Mouse (Mus musculus) intestine, embryonic 15.5 days (tissue): ENCODE results near the gene Tenm4. TPM values are rescaled to one million over a fixed set of nuclear protein-coding genes. Genes with fewer than 3 reads are reported as not detected.
A peak's percentile ranks its signal among the peaks of the same experiment; 100 is the strongest.

Experiments used
- ATAC-seq: fragments of 200-750 bp; cut with Nextera tagmentation; 2 replicates; pipeline ENCODE4 v1.8.0; 2017; ENCODE audit warnings: moderate TSS enrichment, moderate library complexity
- H3K27ac ChIP-seq: fragments of 300-500 bp; sonication (generic); 2 replicates; pipeline ENCODE4 v1.5.1; 2015; ENCODE audit warnings: mild to moderate bottlenecking, inconsistent platforms
- H3K27me3 ChIP-seq: fragments of 300-500 bp; sonication (generic); replicated peaks from 2 replicates; pipeline ENCODE4 v1.6.1; 2015; ENCODE audit warnings: inconsistent platforms
- H3K36me3 ChIP-seq: fragments of 300-500 bp; sonication (generic); 2 replicates; pipeline ENCODE4 v1.6.1; 2015; ENCODE audit warnings: inconsistent platforms
- H3K4me1 ChIP-seq: fragments of 300-500 bp; sonication (generic); replicated peaks from 2 replicates; pipeline ENCODE4 v1.6.1; 2015; ENCODE audit warnings: inconsistent platforms
- H3K4me2 ChIP-seq: fragments of 300-500 bp; sonication (generic); replicated peaks from 2 replicates; pipeline ENCODE4 v1.6.1; 2015; ENCODE audit warnings: mild to moderate bottlenecking, inconsistent platforms
- H3K4me3 ChIP-seq: fragments of 300-500 bp; sonication (generic); replicated peaks from 2 replicates; pipeline ENCODE4 v1.5.1; 2015; ENCODE audit warnings: inconsistent platforms
- H3K9ac ChIP-seq: fragments of 300-500 bp; sonication (generic); 2 replicates; pipeline ENCODE4 v1.6.1; 2015; ENCODE audit warnings: inconsistent platforms
- H3K9me3 ChIP-seq: fragments of 300-500 bp; sonication (generic); 2 replicates; pipeline ENCODE4 v1.6.1; 2016; ENCODE audit warnings: inconsistent platforms
- WGBS: fragments of 180-500 bp; shearing (Covaris S2); methylation state at CpG from one replicate; pipeline ENCODE4 v1.1.7; 2015; 5-methylcytosine and 5-hydroxymethylcytosine counted together
- polyA plus RNA-seq: library from polyadenylated mRNA; unstranded; fragments of >200 nt; fragmentation: Nextera tagmentation; extraction: Ambion mirVana; gene quantifications from 2 replicates; pipeline ENCODE4 v1.2.1, GENCODE M21; 2015

The Tenm4 gene
- polyA plus RNA-seq, 1 experiment from 2014 or later: 22.0 TPM

DNA sequence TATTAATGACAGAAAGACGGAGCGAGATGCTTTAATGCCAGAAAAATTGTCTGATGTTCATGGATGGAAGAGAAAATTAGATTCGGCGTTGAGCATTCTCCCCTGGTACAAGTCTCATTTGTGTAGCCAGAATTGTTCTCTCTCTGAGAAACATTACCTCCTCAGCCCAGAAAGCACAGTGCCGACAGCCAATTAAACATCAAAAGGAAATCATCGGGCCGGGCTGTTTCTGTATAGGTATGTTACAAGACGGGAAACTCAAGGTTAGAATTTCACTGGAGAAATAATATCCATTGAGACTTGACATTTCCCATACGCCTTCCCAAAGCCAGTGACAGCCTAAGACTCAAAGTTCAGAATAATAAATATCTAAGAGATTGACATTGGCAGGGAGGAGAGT lies 614.8 kb downstream of the Tenm4 start:
- Histone ChIP-seq H3K4me2 (no peak overlapping the region), H3K27ac (no peak overlapping the region), H3K27me3 (no peaks in the 10 kb centered on the region), H3K9ac (no peak overlapping the region), H3K4me3 (no peak overlapping the region), H3K4me1 (no peaks in the 10 kb centered on the region), H3K36me3 (no peaks in the 10 kb centered on the region), H3K9me3 (no peaks in the 10 kb centered on the region)
- WGBS: 56% methylated on average over 9 of the region's 9 CpGs
- no peak for ATAC-seq

DNA sequence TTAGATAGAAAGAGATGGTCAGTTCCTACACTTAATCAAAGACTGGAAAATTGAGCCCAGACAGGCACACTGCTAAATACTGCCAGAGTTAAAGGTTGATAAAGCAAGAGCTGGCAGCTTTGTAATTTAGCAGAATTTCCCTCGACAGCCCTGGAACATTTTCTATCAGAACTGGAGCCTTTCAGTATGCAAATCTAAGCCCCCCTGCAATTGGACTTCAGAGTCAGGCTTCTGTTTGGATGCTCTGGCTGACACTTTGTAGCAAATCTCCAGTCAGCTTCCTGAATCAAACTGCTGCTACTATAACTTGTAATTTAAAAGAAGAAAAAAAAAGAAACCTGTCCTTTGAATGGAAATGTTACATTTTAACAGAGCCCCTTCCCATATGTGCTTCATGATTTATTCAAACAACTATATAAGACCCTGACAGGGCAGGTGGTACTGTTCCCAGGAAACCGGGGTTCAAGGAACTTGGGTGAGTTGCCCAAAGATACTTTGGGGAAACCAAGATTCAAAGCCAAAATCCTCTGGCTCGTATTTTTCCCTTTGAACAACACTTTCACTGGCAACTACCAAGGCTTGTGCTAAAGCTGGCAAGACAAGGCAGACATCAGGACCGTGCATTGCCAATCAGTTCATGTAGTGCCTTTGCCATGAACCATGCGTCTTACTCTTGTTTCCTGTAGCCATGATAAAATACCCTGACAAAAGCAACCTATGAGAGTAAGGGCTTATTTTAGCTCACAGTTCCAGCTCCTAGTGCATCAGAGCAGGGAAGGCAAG lies 615.4 kb downstream of the Tenm4 start:
- ATAC-seq: no peak
- no peak overlapping the region for H3K9ac ChIP-seq
- H3K4me2 ChIP-seq: no peak overlapping the region
- WGBS: 81% methylated on average over 5 of the region's 5 CpGs
- H3K27me3 ChIP-seq: no peaks in the 10 kb centered on the region
- H3K4me1 ChIP-seq: no peaks in the 10 kb centered on the region
- no peak overlapping the region for H3K4me3 ChIP-seq
- H3K36me3 ChIP-seq: no peaks in the 10 kb centered on the region
- H3K9me3 ChIP-seq: no peaks in the 10 kb centered on the region
- H3K27ac ChIP-seq: no peak overlapping the region

DNA sequence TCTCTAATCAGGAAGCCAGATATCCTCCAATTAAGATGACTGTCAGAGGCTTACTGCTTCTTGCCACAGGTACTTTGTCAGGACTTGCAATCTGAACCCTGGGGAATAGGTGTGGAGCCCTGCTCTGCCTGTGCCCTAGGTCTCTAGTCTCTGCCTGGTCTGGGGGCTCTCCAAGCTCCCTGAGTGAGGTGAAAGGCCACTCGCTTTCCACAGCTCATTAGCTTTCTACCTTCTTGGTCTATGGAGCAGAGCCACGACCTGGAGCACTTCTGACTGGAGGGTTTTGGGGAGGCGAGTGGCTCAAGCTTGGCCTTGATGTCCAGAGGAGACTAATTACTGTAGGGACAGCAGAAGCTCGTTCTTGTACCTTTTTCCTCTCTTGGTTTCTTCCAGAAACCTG lies 617.1 kb downstream of the Tenm4 start:
- Histone ChIP-seq H3K36me3 (no peaks in the 10 kb centered on the region), H3K4me3 (no peak overlapping the region), H3K27me3 (no peaks in the 10 kb centered on the region), H3K27ac (no peak overlapping the region), H3K9ac (no peak overlapping the region), H3K9me3 (no peaks in the 10 kb centered on the region), H3K4me1 (no peaks in the 10 kb centered on the region), H3K4me2 (no peak overlapping the region)
- ATAC-seq: no peak
- WGBS: 77% methylated on average over 4 of the region's 4 CpGs

DNA sequence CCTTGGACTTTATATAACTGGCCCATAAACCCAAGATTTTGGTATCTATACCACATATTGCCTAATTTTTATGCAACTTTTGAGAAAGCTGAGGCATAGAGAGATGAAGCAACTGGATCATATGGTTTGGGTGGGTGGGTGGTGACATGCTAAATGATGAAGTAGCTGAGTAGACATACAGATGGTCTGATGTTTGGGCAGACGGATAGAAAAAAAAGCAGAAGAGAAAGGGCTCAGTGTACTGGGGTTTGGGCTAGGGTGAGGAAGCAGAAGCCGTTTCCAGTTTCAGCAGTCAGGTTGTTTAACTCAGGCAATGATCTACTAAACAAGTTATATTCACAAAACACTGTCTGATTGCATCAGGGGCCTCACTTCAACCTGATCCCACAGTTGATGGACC lies 619.3 kb downstream of the Tenm4 start:
- Histone ChIP-seq H3K4me3 (no peak overlapping the region), H3K27me3 (no peaks in the 10 kb centered on the region), H3K36me3 (no peaks in the 10 kb centered on the region), H3K4me2 (no peak overlapping the region), H3K27ac (no peak overlapping the region), H3K9me3 (no peaks in the 10 kb centered on the region), H3K9ac (no peak overlapping the region), H3K4me1 (no peaks in the 10 kb centered on the region; the same call in 1 of the 2 replicates)
- WGBS: 70% methylated on average over 2 of the region's 2 CpGs
- ATAC-seq: no peak

DNA sequence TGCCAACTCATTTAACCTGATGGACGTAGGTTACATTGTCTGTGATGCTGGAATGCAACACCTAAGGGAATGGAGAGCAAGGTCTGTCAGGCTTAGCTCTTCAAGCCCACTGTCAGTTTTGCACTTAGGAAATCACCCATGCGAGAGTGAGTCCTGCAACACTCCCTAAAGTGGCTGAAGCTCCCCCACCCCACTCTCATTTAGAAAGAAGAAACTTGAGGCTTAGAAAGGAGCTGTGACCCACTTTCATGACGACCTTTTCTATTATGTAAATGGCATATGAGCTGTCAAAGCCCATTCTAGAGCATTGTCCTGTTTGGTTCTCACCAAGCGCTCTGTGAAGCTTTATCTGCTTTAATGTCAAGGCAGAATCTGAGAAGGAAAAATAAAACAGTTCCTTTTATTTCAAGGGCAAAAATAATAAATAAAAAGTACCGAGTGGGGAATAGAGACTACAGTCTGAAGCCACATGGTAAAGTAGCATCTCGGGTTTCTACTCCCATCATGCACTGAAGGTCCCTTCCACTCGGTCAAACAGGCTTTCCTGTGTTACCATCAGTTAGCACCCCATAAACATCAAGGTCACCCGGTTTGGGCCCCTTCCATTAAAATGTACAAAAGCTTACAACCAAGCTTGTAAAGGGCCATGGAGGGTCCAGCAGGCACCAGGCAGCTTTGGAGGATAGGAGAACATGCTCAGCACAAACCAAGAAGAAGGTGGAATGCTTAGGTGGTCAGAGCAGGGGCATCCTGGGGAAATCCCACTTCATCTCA lies 621.6 kb downstream of the Tenm4 start:
- Histone ChIP-seq H3K4me3 (no peak overlapping the region), H3K36me3 (no peaks in the 10 kb centered on the region), H3K4me2 (no peak overlapping the region), H3K4me1 (peaks cover 19% of the 10 kb centered on the region), H3K9ac (no peak overlapping the region), H3K9me3 (no peaks in the 10 kb centered on the region), H3K27ac (no peak overlapping the region), H3K27me3 (no peaks in the 10 kb centered on the region)
- no peak for ATAC-seq
- WGBS: 72% methylated on average over 8 of the region's 8 CpGs

DNA sequence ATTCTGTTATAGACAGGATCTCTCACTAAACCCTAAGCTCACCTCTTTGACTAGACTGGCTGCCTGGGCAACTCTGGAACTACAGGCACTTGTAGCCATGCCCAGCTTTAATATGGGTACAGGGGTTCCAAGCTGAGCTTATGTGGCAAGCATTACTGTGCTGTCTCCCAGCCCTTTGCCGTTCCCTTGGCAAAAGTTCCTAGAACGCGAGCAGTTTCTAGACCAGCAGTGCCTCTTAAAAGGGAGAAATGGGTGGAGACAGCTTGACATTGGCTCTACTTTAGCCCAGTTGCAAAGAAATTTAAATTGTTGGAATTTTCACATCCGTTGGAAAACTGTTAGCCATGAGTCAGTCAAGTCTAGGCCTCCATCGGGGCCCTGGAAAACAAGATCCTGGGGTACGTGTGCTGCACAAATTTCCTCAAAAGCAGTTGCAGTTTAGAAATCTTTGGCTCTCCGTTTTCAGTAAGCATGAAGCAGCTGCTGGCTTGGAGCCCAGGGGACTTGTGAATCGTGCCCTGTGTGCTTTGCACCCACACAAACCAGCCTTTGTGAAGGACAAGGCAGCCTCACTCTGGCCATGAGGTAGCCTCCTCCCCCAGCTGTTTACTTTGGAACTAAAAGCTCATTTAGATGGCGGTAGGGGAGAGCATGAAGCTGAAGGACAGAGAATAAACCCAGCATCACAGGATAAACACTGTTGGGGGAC lies 625.1 kb downstream of the Tenm4 start:
- H3K27me3 ChIP-seq: no peaks in the 10 kb centered on the region
- peak; percentile 87 for ATAC-seq
- H3K4me1 ChIP-seq: peaks cover 22% of the 10 kb centered on the region
- no peaks in the 10 kb centered on the region for H3K9me3 ChIP-seq
- H3K4me3 ChIP-seq: no peak overlapping the region
- H3K9ac ChIP-seq: no peak overlapping the region
- WGBS: 35% methylated on average over 9 of the region's 9 CpGs
- H3K36me3 ChIP-seq: no peaks in the 10 kb centered on the region
- H3K4me2 ChIP-seq: no peak overlapping the region; the same call in 1 of the 2 replicates
- peak overlapping the region; percentile 71 for H3K27ac ChIP-seq

DNA sequence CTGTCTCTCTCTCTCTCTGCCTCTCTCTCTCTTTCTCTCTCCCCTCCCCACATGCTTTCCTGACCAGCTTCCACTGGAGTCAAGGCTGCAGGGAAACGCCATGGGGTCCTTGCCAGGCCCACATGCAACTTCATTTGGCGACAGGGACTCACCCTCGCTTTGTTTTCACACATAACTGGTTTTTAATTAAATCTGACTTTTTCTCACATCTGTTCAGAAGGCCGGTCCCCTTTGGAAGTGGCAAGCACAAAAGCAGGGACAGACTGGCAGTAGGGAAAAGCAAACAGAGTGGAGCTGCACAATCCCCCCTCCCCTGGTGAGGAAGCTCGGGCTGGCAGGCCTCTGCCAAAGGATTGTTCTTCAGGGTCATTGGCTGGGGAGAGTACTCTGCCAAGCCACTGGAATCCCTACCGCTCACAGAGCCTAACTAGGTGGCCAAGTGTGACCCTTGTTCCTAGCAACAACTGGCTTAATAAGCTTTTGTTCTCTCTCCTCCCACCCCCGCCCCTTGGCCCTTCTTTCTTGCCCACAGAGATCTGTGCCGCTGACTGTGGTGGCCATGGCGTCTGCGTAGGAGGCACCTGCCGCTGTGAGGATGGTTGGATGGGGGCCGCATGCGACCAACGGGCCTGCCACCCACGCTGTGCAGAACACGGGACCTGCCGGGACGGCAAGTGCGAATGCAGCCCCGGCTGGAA lies 625.9 kb downstream of the Tenm4 start:
- H3K4me1 ChIP-seq: peaks cover 22% of the 10 kb centered on the region
- ATAC-seq: peak; percentile 71
- H3K27ac ChIP-seq: peak overlapping the region; percentile 71
- H3K9me3 ChIP-seq: no peaks in the 10 kb centered on the region
- no peak overlapping the region for H3K9ac ChIP-seq
- H3K27me3 ChIP-seq: no peaks in the 10 kb centered on the region
- H3K4me2 ChIP-seq: peak overlapping the region; percentile 12; the same call in 1 of the 2 replicates
- no peak overlapping the region for H3K4me3 ChIP-seq
- 69% methylated on average over 20 of the region's 20 CpGs for WGBS
- H3K36me3 ChIP-seq: no peaks in the 10 kb centered on the region

DNA sequence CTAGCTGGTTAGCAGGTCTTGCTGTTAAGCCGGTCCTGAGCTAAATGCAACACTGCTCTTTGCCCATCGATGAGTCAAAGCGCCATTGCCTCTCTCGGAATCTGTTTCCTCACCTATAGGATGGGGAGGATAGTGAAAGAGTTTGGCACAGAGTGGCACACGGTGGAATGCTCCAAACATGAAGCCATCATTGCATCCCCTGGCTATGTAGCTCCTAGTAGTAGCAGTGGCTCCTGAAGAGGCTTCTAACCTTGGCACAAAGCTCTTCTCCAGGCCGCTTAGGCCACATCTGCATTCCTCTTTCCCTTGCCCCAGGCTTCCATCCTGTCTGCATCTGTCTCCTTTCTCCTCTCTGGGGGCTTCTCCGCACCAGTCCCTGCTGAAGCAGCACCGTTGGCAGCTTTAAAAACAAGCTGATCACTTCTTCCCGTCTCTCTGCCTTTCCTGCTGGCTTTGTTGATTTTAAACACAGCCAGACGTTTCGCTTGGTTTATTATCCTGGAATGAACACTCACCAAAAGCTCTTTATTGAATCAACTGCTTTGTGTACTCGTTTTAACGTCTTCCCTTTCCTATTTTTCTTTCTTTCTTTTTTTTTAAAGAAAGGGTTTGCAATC lies 626.8 kb downstream of the Tenm4 start:
- Histone ChIP-seq H3K4me2 (no peak overlapping the region), H3K9ac (0 out of 2 replicates have a peak overlapping the region, but pooled peaks have one; percentile 6), H3K4me1 (peaks cover 22% of the 10 kb centered on the region), H3K27me3 (no peaks in the 10 kb centered on the region), H3K36me3 (no peaks in the 10 kb centered on the region), H3K27ac (peak overlapping the region; percentile 71), H3K9me3 (no peaks in the 10 kb centered on the region), H3K4me3 (no peak overlapping the region)
- WGBS: 42% methylated on average over 13 of the region's 13 CpGs
- no peak for ATAC-seq

DNA sequence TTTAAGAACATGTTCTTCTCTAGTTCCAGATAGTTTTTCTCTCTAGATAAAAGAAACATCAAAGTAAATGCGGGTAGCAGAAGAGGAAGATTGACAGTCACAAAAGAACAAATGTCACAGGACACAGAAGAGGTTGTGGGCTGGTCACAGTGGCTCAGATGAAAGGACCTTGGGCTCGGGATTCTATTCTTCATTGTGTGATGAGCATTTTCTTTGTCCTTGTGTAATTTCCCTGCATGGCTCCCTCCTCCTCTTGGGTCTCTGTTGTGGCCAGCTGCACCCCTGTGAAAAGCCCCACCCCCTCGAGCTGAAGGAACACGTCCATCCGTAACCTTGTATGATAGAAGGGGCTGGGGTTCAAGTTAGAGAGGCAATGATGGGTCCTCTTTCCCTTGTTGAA lies 628.8 kb downstream of the Tenm4 start:
- no peak overlapping the region for H3K27ac ChIP-seq
- H3K27me3 ChIP-seq: no peaks in the 10 kb centered on the region
- H3K9ac ChIP-seq: no peak overlapping the region
- no peaks in the 10 kb centered on the region for H3K36me3 ChIP-seq
- no peaks in the 10 kb centered on the region for H3K9me3 ChIP-seq
- H3K4me1 ChIP-seq: peaks cover 22% of the 10 kb centered on the region
- H3K4me3 ChIP-seq: no peak overlapping the region
- no peak overlapping the region for H3K4me2 ChIP-seq
- ATAC-seq: no peak
- WGBS: 50% methylated on average over 5 of the region's 5 CpGs

DNA sequence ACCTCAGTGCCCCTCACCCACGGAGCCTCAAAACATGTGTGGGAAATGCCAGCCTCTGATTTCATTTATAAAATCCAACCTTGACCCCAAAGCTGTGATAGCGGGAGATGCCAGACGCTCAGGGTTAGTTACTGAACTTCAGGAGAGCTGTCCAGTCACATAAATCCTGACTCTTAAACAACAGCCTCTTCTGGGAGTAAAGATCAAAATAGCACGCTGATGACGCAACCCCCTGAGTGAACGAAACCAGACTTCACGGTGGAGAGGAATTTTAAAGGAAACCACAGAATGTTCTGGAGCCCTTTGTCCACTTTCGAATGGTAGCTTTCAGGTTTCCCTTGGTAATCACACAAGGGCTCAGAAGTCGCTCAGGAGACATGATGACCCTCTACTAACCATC lies 630.3 kb downstream of the Tenm4 start:
- no peak overlapping the region for H3K27ac ChIP-seq
- no peaks in the 10 kb centered on the region for H3K27me3 ChIP-seq
- H3K4me3 ChIP-seq: no peak overlapping the region
- WGBS: 38% methylated on average over 9 of the region's 9 CpGs
- H3K9me3 ChIP-seq: no peaks in the 10 kb centered on the region
- H3K4me1 ChIP-seq: peaks cover 14% of the 10 kb centered on the region
- no peaks in the 10 kb centered on the region for H3K36me3 ChIP-seq
- no peak for ATAC-seq
- no peak overlapping the region for H3K9ac ChIP-seq
- H3K4me2 ChIP-seq: no peak overlapping the region

DNA sequence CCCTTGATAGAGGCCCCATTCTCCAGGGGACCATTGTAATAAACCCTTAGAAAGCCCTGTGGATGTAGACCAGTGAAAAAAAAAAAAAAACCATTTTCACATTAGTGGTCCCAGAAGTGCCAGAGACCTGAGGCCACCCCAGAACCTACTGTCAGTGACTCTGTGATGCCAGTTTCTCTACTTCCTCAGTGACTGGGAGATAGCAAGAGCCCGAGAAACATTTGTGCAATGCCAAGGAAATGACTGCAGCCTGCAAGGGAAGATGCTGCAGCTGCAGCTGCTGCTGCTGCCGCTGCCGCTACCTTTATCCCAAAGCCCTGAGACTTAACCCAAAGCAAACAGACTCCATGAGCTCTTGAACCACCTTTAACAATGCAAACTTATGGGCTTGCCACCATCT lies 631.2 kb downstream of the Tenm4 start:
- 85% methylated on average over 3 of the region's 3 CpGs for WGBS
- no peak overlapping the region for H3K4me2 ChIP-seq
- H3K27ac ChIP-seq: no peak overlapping the region
- peaks cover 6% of the 10 kb centered on the region for H3K4me1 ChIP-seq
- H3K4me3 ChIP-seq: no peak overlapping the region
- ATAC-seq: no peak
- H3K9ac ChIP-seq: no peak overlapping the region
- no peaks in the 10 kb centered on the region for H3K27me3 ChIP-seq
- H3K9me3 ChIP-seq: no peaks in the 10 kb centered on the region
- H3K36me3 ChIP-seq: no peaks in the 10 kb centered on the region
